Mouse (Mus musculus): ENCODE data around the gene Nrn1. TPM values are rescaled to one million over a fixed set of nuclear protein-coding genes. Genes with fewer than 3 reads are reported as not detected.

Nrn1 gene
- total RNA-seq, 2 experiments from 2014 or later = 293 to 318 TPM

- no peak for TF ChIP-seq CTCF (conservative IDR thresholded peaks at IDR 0.05)
- Histone ChIP-seq H3K4me3 (no peak overlapping the region), H3K27ac (no peak overlapping the region)
- DNase-seq (ENCODE audit: low spot score in 2 of 2) = no peak
Measured at GRCm38 (mm10) chr13:36720297-36721017, 14.5 kb downstream of the Nrn1 start.

GRCm38 (mm10) chr13:36717376-36717775 lies 17.6 kb downstream of the Nrn1 start:
- no peak for TF ChIP-seq CTCF (conservative IDR thresholded peaks at IDR 0.05)
- DNase-seq (ENCODE audit: low spot score in 2 of 2) = no peak
- Histone ChIP-seq H3K4me3 (no peak overlapping the region), H3K27ac (peak overlapping the region; percentile 68)

GRCm38 (mm10) chr13:36716708-36717107 lies 18.2 kb downstream of the Nrn1 start:
- Histone ChIP-seq H3K27ac (peak overlapping the region; percentile 68), H3K4me3 (no peak overlapping the region)
- DNase-seq (ENCODE audit: low spot score in 2 of 2) = no peak
- no peak for TF ChIP-seq CTCF (conservative IDR thresholded peaks at IDR 0.05)

GRCm38 (mm10) chr13:36714101-36714500 lies 20.8 kb downstream of the Nrn1 start:
- H3K4me3 ChIP-seq = no peak overlapping the region
- no peak overlapping the region for H3K27ac ChIP-seq
- TF ChIP-seq CTCF (conservative IDR thresholded peaks at IDR 0.05) = no peak
- DNase-seq (ENCODE audit: low spot score in 2 of 2) = no peak

GRCm38 (mm10) chr13:36707088-36707690 lies 27.7 kb downstream of the Nrn1 start:
- TF ChIP-seq CTCF (conservative IDR thresholded peaks at IDR 0.05) = no peak
- no peak overlapping the region for H3K4me3 ChIP-seq
- DNase-seq (ENCODE audit: low spot score in 2 of 2) = no peak
- H3K27ac ChIP-seq = no peak overlapping the region

GRCm38 (mm10) chr13:36696351-36696771 lies 38.6 kb downstream of the Nrn1 start:
- TF ChIP-seq CTCF (conservative IDR thresholded peaks at IDR 0.05) = no peak
- Histone ChIP-seq H3K4me3 (no peak overlapping the region), H3K27ac (no peak overlapping the region)
- DNase-seq (ENCODE audit: low spot score in 2 of 2) = peak in 1 of 2 experiments; percentile 36

GRCm38 (mm10) chr13:36695516-36696201 lies 39.3 kb downstream of the Nrn1 start:
- TF ChIP-seq CTCF (conservative IDR thresholded peaks at IDR 0.05) = no peak
- H3K27ac ChIP-seq = no peak overlapping the region
- no peak overlapping the region for H3K4me3 ChIP-seq
- DNase-seq (ENCODE audit: low spot score in 2 of 2) = peak in 1 of 2 experiments; percentile 40

GRCm38 (mm10) chr13:36683581-36683980 lies 51.4 kb downstream of the Nrn1 start:
- Histone ChIP-seq H3K27ac (no peak overlapping the region), H3K4me3 (no peak overlapping the region)
- DNase-seq (ENCODE audit: low spot score in 2 of 2) = no peak
- no peak for TF ChIP-seq CTCF (conservative IDR thresholded peaks at IDR 0.05)

GRCm38 (mm10) chr13:36680690-36681355 lies 54.1 kb downstream of the Nrn1 start:
- Histone ChIP-seq H3K27ac (no peak overlapping the region), H3K4me3 (no peak overlapping the region)
- no peak for DNase-seq (ENCODE audit: low spot score in 2 of 2)
- TF ChIP-seq CTCF (conservative IDR thresholded peaks at IDR 0.05) = no peak

- no peak for TF ChIP-seq CTCF (conservative IDR thresholded peaks at IDR 0.05)
Measured at GRCm38 (mm10) chr13:36679345-36679744, 55.6 kb downstream of the Nrn1 start.

More at GRCm38 (mm10) chr13:36679345-36679744, 55.6 kb downstream of the Nrn1 start:
- Histone ChIP-seq H3K27ac (no peak overlapping the region), H3K4me3 (no peak overlapping the region)
- DNase-seq (ENCODE audit: low spot score in 2 of 2) = no peak
